Mouse (Mus musculus) adrenal gland, postnatal 36 days (tissue): ENCODE measurements at regions not wholly inside any gene's neighbourhood (a gene's known extent, or its start where the extent isn't known, plus 50 kb on each side); places are given as distances from the start of the nearest gene placed in this dataset.

ENCODE experiments used
- DNase-seq, 2 experiments: peaks; one replicate each; pipeline ENCODE4 v3.0.0; 2021; ENCODE audit warnings: mixed read lengths in 1 of 2

GRCm38 (mm10) chr16:7863406-7863805 lies 561.5 kb downstream of the Tmem114 start:
- DNase-seq: no peak

GRCm38 (mm10) chr16:7839139-7839538 lies 585.8 kb downstream of the Tmem114 start:
- no peak for DNase-seq

- DNase-seq: no peak
Measured at GRCm38 (mm10) chr16:7831142-7831541, 593.8 kb downstream of the Tmem114 start.

- no peak for DNase-seq
Measured at GRCm38 (mm10) chr16:7829939-7830650, 594.8 kb downstream of the Tmem114 start.

GRCm38 (mm10) chr16:7801161-7801560 lies 623.8 kb downstream of the Tmem114 start:
- DNase-seq: no peak

- DNase-seq: no peak
Measured at GRCm38 (mm10) chr16:7797176-7797786, 627.7 kb downstream of the Tmem114 start.

GRCm38 (mm10) chr16:7795561-7795960 lies 629.4 kb downstream of the Tmem114 start:
- no peak for DNase-seq

GRCm38 (mm10) chr16:7792521-7792920 lies 632.4 kb downstream of the Tmem114 start:
- DNase-seq: no peak

GRCm38 (mm10) chr16:7790260-7790659 lies 634.7 kb downstream of the Tmem114 start:
- no peak for DNase-seq

- DNase-seq: no peak
Measured at GRCm38 (mm10) chr16:7788209-7788608, 636.7 kb downstream of the Tmem114 start.

GRCm38 (mm10) chr16:7781506-7781905 lies 643.4 kb downstream of the Tmem114 start:
- no peak for DNase-seq

- no peak for DNase-seq
Measured at GRCm38 (mm10) chr16:7775635-7776034, 649.3 kb downstream of the Tmem114 start.

- no peak for DNase-seq
Measured at GRCm38 (mm10) chr16:7768433-7768832, 656.5 kb downstream of the Tmem114 start.

- DNase-seq: no peak
Measured at GRCm38 (mm10) chr16:7767691-7768090, 657.2 kb downstream of the Tmem114 start.

GRCm38 (mm10) chr16:7764383-7764782 lies 660.6 kb downstream of the Tmem114 start:
- no peak for DNase-seq

GRCm38 (mm10) chr16:7728186-7728585 lies 696.8 kb downstream of the Tmem114 start:
- peak; percentile 17 to 37 for DNase-seq

- DNase-seq: no peak
Measured at GRCm38 (mm10) chr16:7725225-7725624, 699.7 kb downstream of the Tmem114 start.

GRCm38 (mm10) chr16:7701471-7701870 lies 723.5 kb downstream of the Tmem114 start:
- DNase-seq: peak in 1 of 2 experiments; percentile 12

GRCm38 (mm10) chr16:7685484-7685883 lies 739.5 kb downstream of the Tmem114 start:
- DNase-seq: no peak

GRCm38 (mm10) chr16:7666096-7666495 lies 758.8 kb downstream of the Tmem114 start:
- DNase-seq: no peak

GRCm38 (mm10) chr16:7658133-7658532 lies 766.8 kb downstream of the Tmem114 start:
- DNase-seq: no peak

GRCm38 (mm10) chr16:7654451-7654850 lies 770.5 kb downstream of the Tmem114 start:
- DNase-seq: no peak

- no peak for DNase-seq
Measured at GRCm38 (mm10) chr16:7649771-7650170, 775.2 kb downstream of the Tmem114 start.
